Mouse (Mus musculus) E14TG2a.4 (cell line): Measurements from ENCODE around the gene Ptprcap.

Source experiments
- CTCF ChIP-seq: conservative IDR thresholded peaks from 2 replicates; pipeline ENCODE4 v1.5.1; 2014; ENCODE audit warnings: low read length
- POU5F1 ChIP-seq: IDR thresholded peaks from 2 replicates; pipeline ENCODE4 v1.6.1; 2014; ENCODE audit warnings: low read length, borderline replicate concordance

DNA sequence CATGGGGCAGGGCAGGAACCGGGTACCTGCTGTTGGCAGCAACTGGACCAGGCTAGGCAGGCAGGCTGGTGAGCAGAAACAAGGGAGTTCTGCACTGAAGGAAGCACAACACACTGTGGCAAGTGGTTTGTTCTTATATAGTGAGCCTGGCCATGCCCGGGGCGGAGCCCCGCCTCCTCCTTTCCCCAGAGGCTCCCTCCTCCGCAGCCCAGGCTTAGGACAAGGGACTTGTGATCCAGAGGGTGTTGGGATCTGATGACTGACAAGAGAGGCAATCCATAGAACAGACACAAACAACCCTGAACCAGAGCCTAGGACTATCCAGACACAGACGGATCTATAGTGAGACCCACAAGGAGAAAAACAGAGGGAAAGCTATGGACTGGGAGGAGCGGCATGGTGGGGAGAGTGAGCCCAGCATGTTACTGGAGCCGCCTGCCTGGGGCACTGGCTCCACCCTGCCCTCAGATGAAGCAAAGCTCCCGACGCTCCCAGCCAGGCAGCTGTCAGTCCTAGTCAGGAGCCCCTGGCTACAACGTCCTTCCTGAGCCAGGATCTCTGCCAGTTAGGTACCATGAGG, 22.1 kb downstream of the Ptprcap start, which contains the start of gene Carns1:
- TF ChIP-seq CTCF (no peak), POU5F1 (no peak)
